Mouse (Mus musculus) left cerebral cortex, adult 2 months (tissue): ENCODE results near the gene Pnpla3. TPM values are rescaled to one million over a fixed set of nuclear protein-coding genes. Genes with fewer than 3 reads are reported as not detected.

ENCODE experiments used
- DNase-seq, 2 experiments: peaks; one replicate each; pipeline ENCODE4 v3.0.0; 2021 to 2022; ENCODE audit warnings: low spot score in 2 of 2, mixed read lengths in 1 of 2; ENCODE audit errors: extremely low spot score in 1 of 2
- H3K27ac ChIP-seq: fragments of 200-600 bp; 2 replicates; pipeline ENCODE4 v1.8.1; 2022
- H3K4me3 ChIP-seq: fragments of 200-600 bp; 2 replicates; pipeline ENCODE4 v1.8.1; 2022
- CTCF ChIP-seq: fragments of 200-600 bp; IDR thresholded peaks from 2 replicates; pipeline ENCODE4 v1.8.1; 2022; ENCODE audit warnings: antibody characterized with exemption, mild to moderate bottlenecking, moderate library complexity
- intact Hi-C: fragments of 180-260 bp; cut with DNase I; formaldehyde crosslinking; loops from one replicate; pipeline ENCODE4 v1.15.1; 2025
- total RNA-seq, 2 experiments: library from RNA; stranded (reverse); gene quantifications; 2 replicates each; pipeline ENCODE4 v1.2.3; 2021

Gene Pnpla3
- total RNA-seq, 2 experiments from 2014 or later, result 10.9 to 12.0 TPM

DNA sequence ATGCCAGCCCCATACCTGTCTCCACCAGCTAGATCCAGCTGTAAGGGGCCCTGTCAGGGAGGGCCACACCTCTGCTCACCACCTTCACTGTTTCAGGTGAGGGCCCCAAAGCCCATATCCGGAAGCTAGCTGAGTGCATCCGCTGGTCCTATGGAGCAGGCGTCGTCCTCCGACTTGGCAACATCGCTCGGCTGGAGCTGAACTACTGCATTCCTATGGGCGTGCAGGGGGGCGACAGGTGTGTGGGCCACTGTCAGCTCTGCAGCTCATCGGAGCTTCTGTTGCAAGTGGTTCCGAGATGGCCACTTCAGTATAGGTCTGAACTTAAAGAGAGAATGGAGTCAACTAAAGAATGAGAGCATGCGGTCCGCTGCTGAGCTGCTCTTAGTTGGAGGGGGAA lies 43.3 kb downstream of the Pnpla3 start:
- no peak for TF ChIP-seq CTCF
- intact Hi-C loops, result loop anchor here (5.0 kb wide), 1 partner anchor 401 kb away; no protein-coding TSS in a partner anchor
- DNase-seq, result no peak

DNA sequence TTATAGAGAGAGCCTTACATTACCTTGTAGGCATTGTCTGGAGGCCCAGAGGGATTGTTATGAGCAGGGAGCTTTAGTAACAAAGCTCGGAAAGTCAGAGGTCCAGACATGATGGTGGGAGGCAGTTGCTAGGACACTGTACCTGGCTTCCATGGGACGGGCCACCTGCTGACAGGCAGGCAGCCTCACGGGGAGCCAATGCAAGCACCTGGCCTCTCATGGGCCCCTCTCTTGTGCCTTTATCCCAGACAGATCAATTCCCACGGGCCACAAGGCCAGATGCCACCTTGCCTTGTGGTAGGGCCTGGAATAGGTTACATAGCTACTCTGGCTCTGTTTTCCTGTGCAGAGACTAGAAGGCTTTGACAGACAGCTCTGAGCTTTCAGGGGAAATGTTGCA lies 43.9 kb downstream of the Pnpla3 start:
- no peak overlapping the region for H3K4me3 ChIP-seq
- no peak for DNase-seq
- TF ChIP-seq CTCF, result no peak
- no peak overlapping the region for H3K27ac ChIP-seq
- intact Hi-C loops, result loop anchor here (5.0 kb wide), 1 partner anchor 401 kb away; no protein-coding TSS in a partner anchor

More for the DNA sequence above, 43.3 kb downstream of the Pnpla3 start:
- Histone ChIP-seq H3K4me3 (no peak overlapping the region), H3K27ac (no peak overlapping the region; the same call in 1 of the 2 replicates)

DNA sequence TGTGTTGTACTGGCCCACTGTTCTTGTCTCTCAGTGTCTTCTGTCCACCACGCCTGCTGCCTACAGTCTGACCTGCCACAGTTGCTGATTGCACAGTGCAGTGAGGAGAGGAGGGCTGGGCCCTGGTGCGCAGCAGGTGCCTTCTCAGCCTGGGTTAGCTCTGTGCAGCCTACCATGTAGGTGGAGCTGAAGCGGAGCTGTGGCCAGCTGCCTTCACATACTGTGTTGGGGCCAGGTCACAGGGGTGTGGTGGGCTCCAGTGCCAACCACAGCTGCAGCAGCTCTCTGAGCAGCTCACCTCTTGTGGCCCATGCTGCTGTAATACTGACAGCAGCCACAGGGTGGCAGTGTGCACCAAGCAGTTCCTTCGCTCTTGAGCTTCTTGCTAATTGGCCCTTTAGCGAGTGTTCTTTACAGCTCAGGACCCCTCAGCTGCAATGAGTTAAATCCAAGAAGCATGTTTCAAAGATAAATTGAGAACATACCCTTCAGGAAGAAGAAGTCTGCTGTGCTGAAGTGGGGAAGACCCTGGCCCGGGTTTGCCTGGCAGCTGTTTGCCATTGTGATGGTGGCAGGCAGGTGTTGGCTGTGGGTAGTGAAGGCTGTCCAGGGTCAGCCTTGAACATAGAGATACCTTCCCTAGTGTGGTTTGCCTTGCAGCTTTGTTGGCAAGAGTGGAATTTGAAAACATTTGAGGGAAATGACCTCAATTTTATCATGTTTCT lies 44.6 kb downstream of the Pnpla3 start:
- intact Hi-C loops, result loop anchor here (1.0 to 5.0 kb wide), 2 partner anchors 400 to 419 kb away; no protein-coding TSS in a partner anchor
- peak; percentile 85 to 90 for DNase-seq
- H3K27ac ChIP-seq, result no peak overlapping the region
- peak; percentile 100 for TF ChIP-seq CTCF
- H3K4me3 ChIP-seq, result no peak overlapping the region

DNA sequence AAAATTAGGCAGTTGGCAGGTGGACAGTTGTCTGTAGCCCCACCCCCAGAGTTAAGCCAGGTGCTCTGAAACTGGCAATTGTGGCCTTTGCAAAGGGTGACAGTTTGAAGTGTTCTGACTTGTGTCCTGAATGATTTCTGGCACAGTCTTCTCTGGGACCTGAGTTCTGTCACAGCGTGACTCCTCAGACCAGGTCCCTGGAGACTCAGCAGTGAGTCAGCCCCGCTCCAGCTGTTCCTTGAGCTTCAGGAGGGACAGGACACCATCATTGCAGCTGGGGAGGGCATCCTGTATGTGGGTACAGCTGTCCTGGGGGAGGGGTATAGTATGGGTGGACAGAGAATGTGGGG lies 45.1 kb downstream of the Pnpla3 start:
- TF ChIP-seq CTCF, result no peak
- no peak overlapping the region for H3K4me3 ChIP-seq
- intact Hi-C loops, result loop anchor here (1.0 to 5.0 kb wide), 2 partner anchors 400 to 419 kb away; no protein-coding TSS in a partner anchor
- no peak overlapping the region for H3K27ac ChIP-seq
- no peak for DNase-seq

DNA sequence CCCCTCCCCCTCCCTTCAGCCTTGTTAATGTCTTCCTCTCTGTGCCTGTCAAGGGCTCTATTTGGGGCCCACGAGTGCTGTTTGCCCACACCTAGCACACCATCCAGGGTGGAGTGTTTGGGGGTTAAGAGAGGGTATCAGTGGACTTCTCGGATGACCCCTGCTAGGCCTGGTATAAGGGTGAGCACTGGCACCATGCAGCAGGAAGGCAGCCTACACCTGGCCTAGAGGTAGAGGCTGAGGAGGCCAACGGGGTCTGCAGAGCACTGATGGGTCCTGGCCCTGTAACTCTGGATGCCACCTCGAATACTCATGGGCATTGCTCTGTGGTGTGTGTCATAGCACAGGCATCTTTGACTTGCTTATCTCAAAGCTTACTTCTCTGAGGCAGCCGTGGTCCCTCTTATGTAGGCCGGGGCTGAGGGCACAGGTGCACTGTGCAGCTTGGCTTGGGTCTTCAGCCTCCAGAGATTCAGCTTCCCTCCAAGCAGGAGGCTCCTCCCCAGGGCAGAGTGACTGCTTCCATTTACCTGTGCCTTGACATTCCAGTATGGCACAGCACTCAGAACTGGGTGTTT lies 45.6 kb downstream of the Pnpla3 start:
- Histone ChIP-seq H3K27ac (no peak overlapping the region), H3K4me3 (no peak overlapping the region)
- intact Hi-C loops, result loop anchor here (5.0 kb wide), 1 partner anchor 399 kb away; no protein-coding TSS in a partner anchor
- no peak for TF ChIP-seq CTCF
- DNase-seq, result no peak

DNA sequence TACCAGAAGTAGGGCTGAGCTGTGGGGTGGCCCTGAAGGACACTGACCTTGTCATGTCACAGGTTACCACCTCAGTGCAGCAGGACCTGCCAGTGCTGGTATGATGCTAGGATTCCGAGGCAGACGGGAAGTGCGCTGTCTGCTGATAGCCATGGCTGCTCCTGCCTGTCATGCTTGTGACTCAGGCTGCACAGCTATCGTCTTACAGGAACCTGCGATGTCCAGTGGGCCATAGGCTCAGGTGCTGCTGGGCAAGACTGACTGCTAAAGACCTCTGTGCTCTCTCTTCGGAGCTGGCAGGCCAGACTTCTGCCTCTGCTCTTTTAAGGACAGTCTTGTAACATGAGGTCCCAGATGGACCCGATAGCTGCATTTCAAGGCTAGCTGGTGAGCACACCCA lies 46.8 kb downstream of the Pnpla3 start:
- Histone ChIP-seq H3K27ac (no peak overlapping the region), H3K4me3 (no peak overlapping the region)
- no peak for DNase-seq
- no peak for TF ChIP-seq CTCF
- intact Hi-C loops, result loop anchor here (5.0 kb wide), 1 partner anchor 398 kb away; no protein-coding TSS in a partner anchor

DNA sequence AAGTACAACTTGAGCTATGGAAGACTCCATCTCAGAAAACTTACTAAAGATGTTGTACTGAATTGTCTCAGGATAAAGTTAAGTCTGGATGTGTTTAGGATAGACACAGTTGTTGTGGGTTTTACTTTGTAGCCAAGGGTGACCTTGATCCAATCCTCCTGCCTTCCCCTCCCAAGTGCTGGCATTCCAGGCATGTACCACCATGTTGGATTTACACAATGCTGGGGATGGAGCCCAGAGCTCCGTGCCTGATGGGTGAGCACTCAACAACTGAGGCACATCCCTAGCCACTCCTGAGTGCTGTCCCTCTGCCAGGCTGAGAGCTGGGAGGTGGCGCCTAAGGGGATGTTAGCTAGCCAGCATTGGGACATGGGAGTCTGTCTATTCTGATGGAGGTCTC lies 47.6 kb downstream of the Pnpla3 start:
- no peak overlapping the region for H3K27ac ChIP-seq
- DNase-seq, result no peak
- intact Hi-C loops, result no loop called here
- TF ChIP-seq CTCF, result no peak
- no peak overlapping the region for H3K4me3 ChIP-seq

DNA sequence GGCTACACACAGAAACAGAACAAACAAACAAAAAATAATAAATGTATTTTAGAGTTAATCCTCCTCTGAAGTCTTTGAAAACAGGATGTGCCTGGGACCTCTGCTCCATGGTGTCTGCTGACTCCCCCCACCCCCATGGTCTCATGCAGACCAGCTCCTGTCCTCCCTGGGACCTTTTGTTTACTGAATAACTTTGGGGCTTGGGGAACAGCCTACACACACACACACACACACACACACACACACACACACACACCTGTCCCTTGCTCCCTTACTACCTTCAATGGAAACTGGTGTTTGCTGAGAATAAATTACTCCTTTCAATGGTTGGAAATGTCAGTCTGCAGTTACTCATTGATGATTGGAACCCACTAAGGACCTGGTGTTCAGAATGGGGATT lies 48.4 kb downstream of the Pnpla3 start:
- intact Hi-C loops, result no loop called here
- no peak overlapping the region for H3K4me3 ChIP-seq
- H3K27ac ChIP-seq, result no peak overlapping the region
- no peak for DNase-seq
- no peak for TF ChIP-seq CTCF

DNA sequence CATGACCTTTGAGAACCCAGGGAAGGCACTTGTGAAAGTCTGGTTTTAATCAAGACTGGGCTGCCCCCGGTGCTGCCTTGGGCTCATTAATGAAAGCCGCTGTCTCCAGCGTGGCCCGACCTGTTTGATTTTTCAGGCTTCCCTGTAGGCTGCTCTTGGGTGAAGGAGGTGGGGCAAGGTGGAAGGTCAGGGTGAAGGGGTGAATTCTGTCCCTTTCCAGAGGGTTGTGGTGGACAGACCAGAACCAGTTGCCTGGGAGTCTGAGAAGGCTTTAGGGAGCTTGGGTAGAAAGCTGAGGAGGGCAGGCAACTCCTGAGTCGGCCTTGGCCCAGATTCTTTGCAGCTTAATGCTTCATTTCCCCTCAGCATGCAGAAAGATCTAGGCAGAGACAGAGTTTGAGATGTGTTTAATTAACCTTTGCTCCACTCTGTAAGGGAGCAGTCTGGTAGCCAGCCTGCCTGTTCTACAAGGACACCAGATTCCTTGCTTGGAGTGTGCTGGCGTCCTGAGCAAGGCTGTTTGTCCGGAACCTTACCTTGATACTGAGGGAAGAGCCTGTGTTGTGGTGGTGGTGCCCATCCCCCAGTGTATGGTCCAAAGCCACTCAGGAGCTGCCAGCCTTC lies 48.9 kb downstream of the Pnpla3 start:
- Histone ChIP-seq H3K27ac (no peak overlapping the region), H3K4me3 (no peak overlapping the region)
- intact Hi-C loops, result no loop called here
- no peak for TF ChIP-seq CTCF
- DNase-seq, result no peak

DNA sequence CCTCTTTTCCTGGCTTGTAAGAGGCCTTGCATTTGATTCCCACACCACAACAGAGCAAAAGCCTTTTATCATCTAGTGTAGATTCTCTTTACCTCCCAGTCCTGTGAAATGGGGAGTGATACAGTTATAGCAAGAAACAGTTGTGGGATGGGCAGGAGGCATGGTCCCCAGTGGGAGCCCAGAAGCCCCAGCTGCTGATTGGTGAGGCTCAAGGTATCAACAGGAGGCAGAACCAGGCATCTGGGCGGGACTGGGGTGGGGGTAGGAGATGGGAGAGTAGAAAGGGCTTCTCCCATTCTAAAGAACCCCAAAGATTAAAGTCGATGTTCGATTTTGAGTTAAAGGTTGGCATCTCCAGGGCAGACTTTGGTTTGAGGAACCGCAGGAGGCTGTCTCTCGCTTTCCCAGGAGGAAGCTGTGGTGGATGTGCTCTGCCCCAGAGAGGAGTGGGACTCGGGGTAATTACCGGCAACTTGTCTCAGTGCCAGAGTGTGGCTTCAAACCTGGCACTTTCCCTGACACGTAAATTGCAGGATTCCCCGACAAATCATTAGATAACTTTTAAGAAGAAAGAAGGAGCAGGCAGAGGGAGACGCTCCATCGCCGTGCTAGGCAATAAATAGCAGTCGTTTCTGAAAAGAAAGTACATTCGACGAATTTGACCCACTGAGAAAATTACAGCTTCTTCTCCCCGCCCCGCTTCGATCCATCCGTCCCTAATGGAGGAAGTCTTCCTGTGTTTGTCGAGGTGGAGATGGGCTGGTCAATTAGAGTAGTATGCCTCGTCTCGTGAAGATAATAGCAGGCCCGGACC lies 50.5 kb downstream of the Pnpla3 start:
- no peak for DNase-seq
- Histone ChIP-seq H3K4me3 (no peak overlapping the region), H3K27ac (no peak overlapping the region)
- intact Hi-C loops, result no loop called here
- TF ChIP-seq CTCF, result no peak

DNA sequence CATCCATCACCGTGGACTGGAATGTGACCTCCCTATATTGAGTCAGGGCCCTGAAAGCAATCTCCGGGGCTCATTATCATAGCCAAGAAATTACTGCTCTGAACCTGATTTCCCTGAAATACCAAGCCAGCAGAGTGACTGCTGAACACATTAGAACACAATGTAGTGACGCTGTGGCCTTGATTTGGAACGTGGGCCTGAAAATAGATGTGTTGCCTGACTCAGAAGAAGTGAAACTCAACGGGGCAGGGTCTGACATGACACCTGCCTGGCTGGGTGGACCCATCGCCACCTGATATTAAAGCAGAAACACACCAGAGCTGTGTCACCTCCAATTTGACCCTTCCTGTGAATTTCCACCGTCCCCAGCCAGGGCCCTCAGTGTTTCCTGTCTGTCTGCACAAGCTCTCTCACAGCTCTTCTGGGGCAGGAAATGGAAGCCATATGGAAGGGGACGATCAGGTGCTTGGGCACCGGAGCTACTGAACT lies 51.2 kb downstream of the Pnpla3 start:
- H3K27ac ChIP-seq, result no peak overlapping the region
- TF ChIP-seq CTCF, result no peak

More for the DNA sequence above, 51.2 kb downstream of the Pnpla3 start:
- no peak for DNase-seq
- H3K4me3 ChIP-seq, result no peak overlapping the region
- intact Hi-C loops, result no loop called here
